Mouse (Mus musculus) naive thymus-derived CD4-positive, alpha-beta T cell, adult 2 months (primary cell): ENCODE data around the gene Rhot1.
A peak's percentile ranks its signal among the peaks of the same experiment; 100 is the strongest.

ENCODE experiments used
- DNase-seq: peaks from one replicate; pipeline ENCODE4 v3.0.0-alpha.2; 2011; ENCODE audit warnings: low read depth

Gene Rhot1

DNA sequence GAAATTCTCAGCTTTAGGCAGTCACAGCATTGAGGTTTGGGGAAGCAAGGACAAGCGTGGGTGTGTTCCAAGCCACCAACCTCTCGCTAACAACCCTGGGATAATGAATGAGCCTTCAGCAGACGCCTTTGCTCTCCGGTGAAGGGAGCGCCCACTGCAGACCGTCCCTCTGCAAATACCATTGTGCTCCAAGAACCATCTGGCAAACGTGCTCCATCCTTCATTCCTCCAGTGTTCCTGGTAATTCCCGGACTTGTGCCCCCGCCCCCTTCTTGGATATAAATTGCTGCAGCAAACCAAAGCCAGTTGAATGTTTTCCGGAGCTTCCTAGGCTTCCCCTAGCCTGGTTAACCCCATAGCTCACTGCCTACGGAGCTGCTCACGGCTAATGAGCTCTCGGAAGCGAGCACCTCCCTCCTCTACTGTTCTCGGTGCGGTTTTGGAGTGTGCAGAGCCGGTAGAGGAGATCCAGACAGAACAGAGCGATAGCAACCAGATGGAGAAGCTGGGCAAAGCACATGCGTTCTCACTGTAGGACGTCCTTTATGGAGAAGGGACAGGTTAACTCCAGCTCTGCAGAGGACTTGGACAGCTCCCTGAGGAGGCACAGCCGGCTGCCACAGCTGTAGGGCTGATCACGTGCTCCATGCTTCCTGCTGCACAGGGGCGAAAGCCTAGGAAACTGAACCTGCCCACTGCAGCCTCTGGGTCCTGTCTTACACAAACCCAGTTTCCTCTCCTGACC is 81.1 kb downstream of the Rhot1 start:
- DNase-seq = peak; percentile 32

DNA sequence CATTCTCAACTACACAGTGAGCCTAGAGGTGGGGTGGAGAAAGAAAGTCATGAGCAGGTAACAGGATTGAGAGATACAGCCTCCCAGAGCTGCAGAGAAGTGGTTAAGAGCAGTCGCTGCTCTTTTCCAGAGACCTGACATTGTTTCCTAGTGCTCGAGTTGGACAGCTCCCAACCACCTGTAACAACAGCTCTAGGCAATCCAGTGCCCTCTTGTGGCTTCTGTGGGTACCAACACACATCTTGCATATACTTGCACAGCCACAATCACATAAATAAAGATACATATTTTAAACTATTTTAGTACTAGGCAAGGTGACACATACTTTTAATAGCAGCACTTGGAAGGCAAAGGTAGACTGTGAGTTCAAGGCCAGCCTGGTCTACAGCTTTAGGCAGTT is 82.2 kb downstream of the Rhot1 start:
- DNase-seq = no peak

DNA sequence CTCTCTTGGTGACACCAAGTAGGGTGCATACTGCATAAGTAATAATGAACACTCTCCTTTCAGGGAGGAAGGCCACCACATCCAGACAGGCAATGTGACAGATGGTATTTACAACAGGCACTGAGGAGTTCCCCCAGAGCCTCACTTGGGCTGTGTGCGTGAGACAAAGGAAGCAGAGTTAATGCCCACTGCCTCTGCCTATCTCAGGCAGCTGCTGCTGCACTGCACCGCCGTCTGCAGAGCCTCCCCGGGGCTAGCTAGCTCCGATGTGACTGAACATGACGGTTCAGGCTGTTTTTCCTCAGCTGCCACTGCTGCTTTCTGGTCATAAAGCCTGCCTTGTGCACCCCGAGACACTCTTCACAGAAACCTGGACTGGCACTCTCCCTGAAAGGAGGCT is 83.6 kb downstream of the Rhot1 start:
- no peak for DNase-seq

DNA sequence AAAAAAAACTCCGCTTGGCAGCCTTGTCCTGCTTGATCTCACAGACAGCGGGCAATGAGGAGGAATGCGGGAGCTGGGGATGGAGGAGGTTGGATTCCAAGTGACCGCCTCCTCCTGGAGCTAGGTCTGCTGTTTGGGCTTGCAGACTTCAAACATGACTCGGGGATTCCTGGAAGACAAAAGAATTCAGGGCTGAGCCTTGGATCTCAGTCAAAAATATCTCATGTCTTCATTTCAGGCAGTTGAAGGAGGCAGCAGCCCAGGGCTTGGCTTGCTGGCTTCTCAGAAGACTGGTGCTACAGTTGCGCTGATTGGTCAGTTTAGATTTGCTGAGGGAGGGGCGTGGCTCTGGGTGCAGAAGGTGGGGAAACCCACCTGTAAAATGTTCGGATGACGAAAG is 86.2 kb downstream of the Rhot1 start:
- no peak for DNase-seq

DNA sequence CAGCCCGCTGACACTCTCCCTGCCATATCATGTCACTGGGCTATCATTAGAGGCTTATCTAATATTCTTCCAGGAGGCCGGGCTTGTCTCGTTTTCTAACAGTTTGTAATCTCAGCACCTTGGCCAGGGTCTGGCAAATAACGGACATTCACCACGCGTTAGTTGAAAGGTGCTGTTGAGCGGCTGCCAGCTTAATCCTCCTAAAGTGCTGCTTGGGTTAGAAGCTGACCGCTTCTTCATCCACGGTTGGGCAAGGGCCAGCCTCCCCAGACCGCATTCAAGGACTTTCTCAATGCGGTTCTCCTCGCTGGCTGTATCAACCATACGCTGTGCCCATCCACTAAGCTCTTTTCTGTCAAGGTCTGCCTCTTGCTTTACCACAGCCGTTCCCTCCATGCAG is 87.0 kb downstream of the Rhot1 start:
- no peak for DNase-seq

- no peak for DNase-seq
These were observed 90.9 kb downstream of the Rhot1 start for GRCm38 (mm10) chr11:80299513-80300235.

DNA sequence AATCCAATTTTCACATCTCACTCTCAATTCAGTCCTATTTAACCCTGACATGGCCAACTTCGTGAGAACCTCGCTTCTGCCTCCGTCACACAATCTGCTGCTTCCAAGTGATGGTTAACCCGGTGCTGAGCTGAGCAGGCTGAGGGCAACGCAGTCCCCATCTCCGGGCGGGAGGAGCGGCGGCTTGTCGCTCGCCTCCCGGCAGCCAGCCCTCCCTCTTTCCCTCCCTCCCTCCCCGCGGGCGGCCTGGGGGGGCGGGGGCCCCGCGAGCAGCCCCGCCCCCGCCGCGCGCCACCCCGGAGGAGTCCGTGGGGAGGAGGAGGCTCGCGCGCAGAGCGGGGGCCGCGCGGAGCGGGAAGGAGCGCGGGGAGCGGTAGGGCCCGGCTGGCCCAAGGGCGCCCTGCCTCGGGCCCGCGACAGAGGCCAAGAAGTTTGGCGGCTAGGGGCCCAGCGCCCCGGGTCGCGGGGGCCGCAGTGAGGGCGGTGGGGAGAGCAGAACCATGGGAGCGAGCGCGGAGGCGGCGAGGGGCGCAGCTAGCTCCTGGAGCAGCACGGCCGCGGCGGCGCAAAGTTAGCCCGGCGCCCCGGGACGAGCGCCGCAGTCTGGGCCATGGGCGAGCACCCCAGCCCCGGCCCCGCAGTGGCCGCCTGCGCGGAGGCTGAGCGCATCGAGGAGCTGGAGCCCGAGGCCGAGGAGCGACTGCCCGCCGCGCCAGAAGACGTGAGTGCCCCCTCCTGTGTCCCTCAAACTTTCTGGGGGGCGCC is 91.9 kb downstream of the Rhot1 start, which contains the start of gene Rhbdl3:
Gene Rhbdl3 (plus strand): TSS at position 362 of the 765 bp plus-strand sequence.
- peak; percentile 69 for DNase-seq

DNA sequence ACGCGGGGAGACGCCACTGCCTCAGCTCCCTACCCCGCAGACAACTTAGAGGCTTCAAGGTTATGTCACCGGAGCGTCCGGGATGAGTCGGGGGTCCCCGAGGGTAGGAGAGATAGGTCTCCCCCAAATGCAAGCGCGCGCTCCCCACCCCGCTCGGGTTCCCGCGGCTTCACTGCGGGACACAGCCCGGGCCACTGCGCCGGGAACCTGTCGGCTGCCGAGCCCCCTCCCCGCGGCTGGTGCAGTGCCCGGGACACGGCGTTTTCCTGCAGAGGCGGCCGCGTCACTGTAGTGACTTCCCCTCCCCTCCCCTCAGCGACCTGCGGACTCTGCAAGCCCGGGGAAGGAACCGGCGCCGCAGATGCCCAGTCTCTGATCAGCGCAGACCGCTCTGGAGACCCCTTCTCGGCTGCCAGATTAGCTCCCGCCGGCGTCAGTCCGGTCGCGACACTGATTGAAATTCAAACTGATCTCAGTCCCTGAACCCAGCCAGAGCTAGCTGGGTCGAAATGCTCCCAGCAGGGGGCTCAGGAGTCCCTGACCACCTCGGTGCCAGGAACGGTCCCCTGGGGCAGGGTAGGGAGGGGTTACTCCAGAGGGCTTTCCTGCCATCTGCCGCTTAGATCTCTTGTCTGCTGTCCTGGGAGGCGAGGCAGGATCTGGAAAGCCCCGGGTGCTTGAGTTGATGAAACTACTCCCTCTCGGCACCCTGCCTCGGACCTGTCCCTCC is 92.7 kb downstream of the Rhot1 start:
- DNase-seq = peak; percentile 56

- no peak for DNase-seq
These were observed 93.2 kb downstream of the Rhot1 start for GRCm38 (mm10) chr11:80302046-80302390.

DNA sequence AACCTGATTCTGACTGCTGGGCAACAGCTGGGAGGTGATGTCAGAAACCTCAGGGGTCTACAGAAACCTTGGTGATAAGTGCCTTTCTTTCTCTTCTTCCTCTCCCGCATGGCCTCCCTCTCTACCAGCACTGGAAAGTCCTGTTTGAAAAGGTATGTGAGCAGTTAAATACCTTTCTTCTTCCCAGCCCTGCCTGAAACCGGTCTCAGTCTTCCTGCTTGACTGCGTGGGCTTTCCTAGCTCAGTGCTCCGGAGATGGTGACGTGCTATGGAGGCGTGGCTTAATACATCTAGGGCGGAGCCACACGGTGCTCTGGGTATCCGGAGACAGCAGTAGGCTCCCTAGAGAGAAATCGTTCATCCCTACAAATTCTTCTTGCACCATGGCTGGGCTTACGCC is 93.7 kb downstream of the Rhot1 start:
- DNase-seq = peak; percentile 88

- peak; percentile 43 for DNase-seq
These were observed 94.9 kb downstream of the Rhot1 start for GRCm38 (mm10) chr11:80303746-80304145.

DNA sequence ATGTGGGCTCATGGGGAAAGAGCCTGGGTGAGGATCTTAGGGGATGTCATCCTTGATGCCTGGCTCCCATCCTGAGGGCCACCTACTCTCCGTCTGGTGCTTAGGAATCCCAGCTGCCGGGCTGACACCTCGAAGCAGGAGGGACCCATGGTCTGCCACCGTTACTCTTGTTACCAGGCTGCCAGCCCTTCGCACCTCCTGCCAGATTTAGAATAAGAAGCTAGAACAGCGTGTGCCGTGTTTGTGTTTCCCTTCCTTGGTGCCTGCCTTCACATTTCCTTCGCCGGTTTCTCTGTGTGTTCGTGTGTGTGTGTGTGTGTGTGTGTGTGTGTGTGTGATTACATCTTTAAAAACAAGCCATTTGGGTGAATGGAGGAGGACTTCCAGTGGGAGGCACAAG is 96.0 kb downstream of the Rhot1 start:
- DNase-seq = no peak

DNA sequence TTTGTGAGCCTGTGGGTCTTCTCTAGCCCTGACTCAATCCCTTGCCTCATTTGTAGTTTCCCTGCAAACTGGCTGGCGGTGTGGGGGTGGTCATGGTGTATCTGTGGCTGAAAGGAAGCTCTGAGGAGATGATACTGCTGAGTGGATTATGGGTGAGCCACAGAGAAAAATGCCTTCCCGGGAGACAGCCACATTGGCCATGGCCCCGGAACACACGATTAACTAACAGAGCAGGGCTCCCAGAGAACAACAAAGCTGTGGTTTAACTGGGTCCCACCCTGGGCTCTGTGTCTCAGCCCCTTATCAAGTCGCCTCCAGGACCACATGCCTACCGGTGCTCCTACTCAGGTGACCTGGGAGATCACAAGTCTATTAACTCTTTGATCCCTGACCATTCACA is 99.7 kb downstream of the Rhot1 start:
- DNase-seq = no peak

DNA sequence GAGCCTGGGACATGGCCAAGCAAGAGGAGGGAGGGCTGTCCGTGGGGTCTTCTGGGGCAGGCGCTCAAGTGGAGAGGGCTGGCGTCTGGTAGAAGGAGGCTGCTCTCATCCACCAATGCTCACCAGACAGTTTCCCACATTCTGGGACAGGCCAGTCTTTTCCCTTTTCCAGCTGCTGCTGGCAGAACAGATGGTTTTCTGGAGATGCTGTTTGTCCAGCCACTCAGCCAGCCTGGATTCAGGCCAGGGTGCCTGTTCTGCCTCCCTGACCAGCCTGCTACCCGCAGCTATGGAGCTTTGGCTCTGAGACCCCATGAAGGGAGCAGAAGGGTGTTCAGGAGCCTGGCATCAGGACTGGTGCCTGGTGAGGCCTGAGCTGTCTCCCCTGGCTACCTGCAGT is 102.5 kb downstream of the Rhot1 start:
- no peak for DNase-seq

DNA sequence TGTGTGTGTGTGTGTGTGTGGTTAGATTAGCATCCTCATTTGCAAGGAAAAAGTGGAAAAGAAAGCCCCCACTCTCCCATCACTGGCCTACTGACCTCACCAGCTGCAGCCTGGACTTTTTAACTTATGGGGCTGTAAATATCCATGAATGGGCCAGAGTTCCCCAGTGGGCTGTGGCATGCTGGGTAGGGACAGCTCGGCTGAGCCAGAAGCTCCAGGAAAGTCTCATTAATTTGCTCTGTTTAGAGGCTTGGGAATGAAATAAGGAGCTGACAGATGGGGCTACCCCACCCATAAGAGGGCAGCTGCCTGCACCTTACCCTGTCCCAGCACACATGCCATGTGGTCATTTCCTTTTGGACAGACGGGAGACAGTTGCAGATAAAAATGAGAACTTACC is 103.2 kb downstream of the Rhot1 start:
- no peak for DNase-seq

- DNase-seq = no peak
These were observed 103.7 kb downstream of the Rhot1 start for GRCm38 (mm10) chr11:80312565-80312964.

DNA sequence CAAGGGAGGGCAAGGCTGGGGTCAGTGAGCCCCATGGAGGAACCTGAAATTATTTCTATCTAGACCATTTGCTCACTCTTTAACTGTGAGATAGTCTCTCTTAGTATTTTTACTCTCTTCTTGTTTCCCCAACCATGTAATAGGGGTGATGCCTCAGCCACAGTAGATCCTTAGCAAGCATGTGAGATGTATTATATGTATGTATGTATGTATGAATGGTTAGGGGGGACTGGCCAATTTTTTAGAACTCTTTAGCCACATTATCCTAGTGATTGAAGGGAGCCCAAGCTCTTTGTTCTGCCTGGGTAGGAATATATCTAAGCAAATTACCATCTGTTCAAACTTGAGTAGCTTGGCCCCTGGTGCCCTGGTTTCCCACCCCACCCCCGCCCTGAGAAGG is 104.6 kb downstream of the Rhot1 start:
- no peak for DNase-seq

DNA sequence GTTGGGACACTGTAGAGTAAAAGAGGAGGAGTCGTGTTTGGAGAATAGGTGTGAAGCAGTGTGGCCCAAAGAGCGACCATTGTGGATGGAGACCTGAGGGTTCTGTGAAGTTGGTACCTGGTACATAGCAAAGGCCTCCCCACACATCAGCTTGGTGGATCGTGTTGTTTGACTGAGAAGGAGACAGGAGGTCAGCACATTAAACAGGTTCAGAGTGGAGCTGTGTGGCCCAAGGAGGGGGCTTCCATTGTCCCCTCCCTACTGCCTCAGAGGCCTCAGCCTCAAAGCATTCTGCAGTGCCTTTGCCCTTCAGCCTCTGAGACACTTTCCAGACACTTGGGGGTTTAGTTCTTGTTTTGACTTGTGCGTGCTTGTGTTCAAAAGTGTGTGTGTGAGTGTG is 105.1 kb downstream of the Rhot1 start:
- no peak for DNase-seq

GRCm38 (mm10) chr11:80315743-80316639 is 107.2 kb downstream of the Rhot1 start:
- no peak for DNase-seq
